Mouse (Mus musculus) naive thymus-derived CD4-positive, alpha-beta T cell, adult 2 months (primary cell): ENCODE results near the gene H2-Ob.

ENCODE experiments used
- DNase-seq: peaks from one replicate; pipeline ENCODE4 v3.0.0-alpha.2; 2011; ENCODE audit warnings: low read depth

H2-Ob gene

DNA sequence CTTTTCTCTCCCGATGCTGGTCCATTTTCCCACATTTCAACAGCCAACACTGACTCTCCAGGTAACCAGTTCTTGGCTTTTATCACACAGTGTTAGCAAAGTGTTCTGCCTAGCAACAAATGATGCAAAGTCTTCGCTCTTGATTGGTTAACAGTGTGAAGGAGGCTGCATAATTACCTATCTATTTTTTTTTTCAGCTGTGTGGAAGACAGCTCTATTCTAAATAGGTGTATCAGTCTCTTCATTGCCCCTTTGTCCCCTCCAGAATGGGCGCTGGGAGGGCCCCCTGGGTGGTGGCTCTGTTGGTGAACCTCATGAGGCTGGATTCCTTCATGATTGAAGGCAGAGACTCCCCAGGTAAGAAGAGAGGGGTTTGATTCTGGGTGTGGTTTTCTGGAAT, at the start of gene H2-Ob:
H2-Ob (plus strand) TSS at position 198 of the 400 bp plus-strand sequence.
- DNase-seq: peak; percentile 93

DNA sequence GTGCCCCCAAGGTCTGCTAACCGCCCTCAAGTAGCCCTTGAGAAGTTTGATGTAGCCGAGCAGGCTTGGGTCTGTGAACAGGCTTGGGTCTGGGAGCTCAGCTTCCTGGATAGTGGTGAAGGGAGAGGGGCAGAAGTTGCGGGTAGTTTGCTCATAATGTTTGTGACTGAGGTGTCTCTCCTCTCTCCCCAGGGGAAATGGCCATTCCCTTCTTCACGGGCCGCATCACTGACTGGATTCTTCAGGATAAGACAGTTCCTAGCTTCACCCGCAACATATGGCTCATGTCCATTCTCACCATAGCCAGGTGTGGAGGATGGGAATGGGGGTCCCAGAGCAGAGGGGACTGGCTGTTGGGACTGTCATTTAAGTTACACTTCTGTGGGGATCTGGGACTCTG, 49.7 kb upstream of the H2-Ob start:
- DNase-seq: no peak

DNA sequence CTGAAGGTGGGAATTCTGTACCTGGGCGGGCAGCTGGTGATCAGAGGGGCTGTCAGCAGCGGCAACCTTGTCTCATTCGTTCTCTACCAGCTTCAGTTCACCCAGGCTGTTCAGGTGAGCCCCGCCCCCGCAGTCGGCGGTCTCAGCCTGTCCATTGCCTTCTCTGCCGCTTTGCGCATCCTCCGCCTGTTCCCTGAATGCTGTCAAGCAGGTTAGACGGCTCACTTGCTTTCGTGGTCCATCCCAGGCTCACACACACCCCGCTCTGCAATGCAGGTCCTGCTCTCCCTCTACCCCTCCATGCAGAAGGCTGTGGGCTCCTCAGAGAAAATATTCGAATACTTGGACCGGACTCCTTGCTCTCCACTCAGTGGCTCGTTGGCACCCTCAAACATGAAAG, 45.9 kb upstream of the H2-Ob start:
- DNase-seq: no peak

DNA sequence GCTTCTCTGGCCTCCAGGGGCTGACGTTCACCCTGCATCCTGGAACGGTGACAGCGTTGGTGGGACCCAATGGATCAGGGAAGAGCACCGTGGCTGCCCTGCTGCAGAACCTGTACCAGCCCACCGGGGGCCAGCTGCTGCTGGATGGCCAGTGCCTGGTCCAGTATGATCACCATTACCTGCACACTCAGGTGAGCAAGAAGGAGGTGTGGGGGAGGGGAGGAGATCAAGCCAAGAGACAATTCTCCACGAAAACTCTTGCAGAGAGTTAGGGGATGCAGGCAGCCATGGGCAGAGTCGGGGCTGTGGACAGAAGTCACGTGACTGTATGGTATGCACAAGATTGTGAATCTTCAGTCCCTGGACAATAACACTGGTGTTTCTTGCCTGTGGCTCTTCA, 45.2 kb upstream of the H2-Ob start:
- no peak for DNase-seq

DNA sequence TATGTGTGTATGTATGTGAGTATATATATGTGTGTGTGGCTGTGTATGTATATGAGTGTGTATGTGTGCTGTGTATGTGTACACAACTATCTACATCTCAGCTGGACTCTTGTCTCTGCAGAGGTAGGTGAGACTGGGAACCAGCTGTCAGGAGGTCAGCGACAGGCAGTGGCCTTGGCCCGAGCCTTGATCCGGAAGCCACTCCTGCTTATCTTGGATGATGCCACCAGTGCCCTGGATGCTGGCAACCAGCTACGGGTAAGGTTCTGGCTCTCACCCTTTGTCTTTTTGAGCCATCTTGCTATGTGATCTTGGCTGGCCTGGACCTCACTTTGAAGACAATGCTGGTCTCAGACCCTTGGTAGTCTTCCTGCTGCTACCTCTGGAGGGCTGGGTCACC, 44.0 kb upstream of the H2-Ob start:
- DNase-seq: no peak

DNA sequence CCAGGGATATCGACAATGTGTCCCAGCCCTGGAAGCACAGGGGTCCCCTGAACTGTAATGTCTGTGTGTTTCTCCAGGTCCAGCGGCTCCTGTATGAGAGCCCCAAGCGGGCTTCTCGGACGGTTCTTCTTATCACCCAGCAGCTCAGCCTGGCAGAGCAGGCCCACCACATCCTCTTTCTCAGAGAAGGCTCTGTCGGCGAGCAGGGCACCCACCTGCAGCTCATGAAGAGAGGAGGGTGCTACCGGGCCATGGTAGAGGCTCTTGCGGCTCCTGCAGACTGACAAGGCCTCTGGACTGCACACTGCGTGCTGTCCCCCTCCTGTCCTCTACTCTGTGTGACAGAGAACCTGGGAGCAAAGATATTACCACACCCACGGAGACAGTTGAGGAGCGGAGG, 42.2 kb upstream of the H2-Ob start:
- peak; percentile 86 for DNase-seq

DNA sequence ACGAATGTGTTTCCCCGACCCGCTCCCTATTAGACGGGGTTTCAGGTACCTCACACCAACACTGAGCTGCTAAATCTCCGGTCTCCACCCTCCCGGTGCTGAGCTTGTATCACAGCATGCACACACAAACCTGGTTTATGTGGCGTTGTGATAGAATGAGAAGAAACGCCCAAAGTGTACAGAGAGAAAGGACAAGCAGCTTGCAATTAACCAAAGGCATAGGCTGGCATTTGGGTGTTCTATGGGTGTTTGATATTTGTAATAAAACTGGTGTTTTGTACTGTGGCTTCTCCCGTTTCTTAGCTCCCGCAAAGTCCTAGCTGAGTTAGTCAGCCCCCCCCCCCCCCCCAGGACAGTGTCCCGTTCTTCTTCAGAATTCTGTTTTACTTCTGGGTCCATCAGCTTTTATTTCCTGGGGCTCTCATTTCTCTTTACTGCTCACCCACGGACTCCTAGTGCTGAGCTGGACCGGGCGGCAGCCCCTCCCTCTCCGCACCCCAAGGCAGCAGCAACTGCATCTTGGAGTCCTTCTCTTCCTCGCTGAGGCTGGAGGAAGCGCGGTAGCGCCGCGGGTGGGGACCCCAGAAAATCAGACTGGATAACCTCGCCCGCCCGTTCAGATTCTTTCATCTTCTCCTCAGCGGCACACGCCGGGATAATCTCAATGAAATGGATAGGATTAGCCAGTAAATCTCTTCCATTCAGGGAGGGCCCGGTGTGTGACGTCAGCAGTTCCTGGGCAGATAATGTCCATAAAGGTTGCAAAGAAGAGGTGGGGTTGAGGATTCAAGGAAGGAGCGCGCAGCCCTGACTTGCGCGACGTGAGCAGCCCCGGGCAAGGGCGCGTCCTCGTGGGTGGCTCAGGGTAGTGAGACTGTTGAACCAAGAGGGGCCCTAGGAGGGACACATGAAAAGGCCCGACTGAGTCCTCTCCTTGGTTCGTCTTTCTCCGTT, 41.5 kb upstream of the H2-Ob start, which contains the start of gene Psmb8:
Psmb8 (plus strand) TSS at position 781 of the 954 bp plus-strand sequence.
- peak; percentile 85 for DNase-seq

DNA sequence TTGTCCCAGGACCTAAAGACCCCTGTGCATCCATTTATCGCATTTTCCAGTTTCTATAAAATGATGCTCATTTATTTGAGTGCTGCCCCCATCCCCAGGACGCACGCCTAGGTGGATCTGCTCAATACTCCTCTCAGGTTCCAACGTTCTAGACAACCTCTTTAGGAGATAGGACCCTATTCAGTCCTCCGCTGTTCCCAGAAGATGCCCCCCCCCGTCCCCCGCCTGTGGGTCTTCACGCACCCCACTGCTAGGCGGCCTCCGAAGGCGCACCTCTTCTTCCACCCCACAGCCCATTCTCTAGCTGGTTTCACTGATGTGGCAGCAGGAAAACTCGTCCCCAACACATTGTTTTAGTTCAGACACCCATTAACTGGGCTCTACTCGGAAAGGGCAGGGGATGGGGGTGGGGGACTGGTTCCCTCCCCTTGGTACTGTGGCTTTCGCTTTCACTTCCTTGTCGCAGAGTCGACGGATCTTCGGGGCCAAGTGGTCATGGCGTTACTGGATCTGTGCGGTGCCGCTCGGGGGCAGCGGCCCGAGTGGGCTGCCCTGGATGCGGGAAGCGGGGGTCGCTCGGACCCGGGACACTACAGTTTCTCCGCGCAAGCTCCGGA, 40.7 kb upstream of the H2-Ob start:
- DNase-seq: peak; percentile 85

DNA sequence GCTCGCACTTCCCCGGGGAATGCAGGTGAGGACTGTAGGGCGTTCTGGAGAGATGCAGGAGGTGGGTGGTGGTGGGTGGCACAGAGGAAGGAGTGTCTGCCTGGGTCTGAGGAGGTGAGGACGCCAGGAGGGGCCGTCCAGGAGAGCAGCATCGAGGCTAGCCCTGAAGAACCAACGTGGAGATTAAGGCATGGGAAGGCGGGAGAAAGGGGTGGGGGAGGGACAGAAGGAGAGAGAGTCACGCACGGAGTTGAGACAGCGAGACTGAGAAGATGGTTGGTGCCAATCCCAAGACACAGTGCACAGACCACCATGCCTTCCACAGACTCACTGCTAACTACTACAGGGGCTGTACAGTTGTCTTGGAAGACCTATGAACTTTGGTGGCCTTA, 40.2 kb upstream of the H2-Ob start:
- no peak for DNase-seq

DNA sequence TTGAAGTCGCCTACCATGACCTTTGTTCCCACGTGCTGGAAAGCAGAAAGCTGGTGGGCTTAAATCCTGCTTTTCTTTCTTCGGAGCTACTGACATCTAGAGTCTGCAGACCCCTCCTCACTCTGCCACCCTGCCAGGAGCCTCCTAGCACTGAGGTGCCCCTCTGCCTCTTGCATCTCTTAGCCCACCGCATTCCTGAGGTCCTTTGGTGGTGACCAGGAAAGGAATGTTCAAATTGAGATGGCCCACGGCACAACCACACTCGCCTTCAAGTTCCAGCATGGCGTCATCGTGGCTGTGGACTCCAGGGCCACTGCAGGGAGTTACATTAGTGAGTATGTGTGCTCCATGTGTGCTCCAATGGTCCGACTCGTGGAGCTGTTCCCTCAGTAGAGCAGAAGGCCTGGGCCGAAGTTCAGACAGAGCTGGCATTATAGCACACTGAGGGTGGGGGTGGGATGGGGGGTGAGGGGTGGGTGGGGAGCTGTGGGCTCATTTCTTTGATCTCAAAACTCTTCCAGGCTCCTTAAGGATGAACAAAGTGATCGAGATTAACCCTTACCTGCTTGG, 39.6 kb upstream of the H2-Ob start:
- DNase-seq: no peak

DNA sequence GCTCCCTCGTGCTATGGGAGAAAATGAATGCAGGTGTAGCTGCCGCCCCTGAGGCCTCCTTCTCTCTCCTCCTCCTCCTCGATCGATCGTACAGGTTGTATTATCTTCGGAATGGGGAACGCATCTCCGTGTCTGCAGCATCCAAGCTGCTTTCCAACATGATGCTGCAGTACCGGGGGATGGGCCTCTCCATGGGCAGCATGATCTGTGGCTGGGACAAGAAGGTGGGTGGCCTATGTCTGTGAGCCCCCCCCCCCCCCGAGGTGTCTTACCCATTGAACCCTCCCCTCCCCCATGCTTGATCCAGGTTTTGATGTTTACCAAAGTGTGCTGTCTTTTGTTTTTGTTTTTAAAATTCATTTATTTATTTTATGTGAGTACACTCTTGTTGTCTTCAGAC, 38.7 kb upstream of the H2-Ob start:
- DNase-seq: no peak

DNA sequence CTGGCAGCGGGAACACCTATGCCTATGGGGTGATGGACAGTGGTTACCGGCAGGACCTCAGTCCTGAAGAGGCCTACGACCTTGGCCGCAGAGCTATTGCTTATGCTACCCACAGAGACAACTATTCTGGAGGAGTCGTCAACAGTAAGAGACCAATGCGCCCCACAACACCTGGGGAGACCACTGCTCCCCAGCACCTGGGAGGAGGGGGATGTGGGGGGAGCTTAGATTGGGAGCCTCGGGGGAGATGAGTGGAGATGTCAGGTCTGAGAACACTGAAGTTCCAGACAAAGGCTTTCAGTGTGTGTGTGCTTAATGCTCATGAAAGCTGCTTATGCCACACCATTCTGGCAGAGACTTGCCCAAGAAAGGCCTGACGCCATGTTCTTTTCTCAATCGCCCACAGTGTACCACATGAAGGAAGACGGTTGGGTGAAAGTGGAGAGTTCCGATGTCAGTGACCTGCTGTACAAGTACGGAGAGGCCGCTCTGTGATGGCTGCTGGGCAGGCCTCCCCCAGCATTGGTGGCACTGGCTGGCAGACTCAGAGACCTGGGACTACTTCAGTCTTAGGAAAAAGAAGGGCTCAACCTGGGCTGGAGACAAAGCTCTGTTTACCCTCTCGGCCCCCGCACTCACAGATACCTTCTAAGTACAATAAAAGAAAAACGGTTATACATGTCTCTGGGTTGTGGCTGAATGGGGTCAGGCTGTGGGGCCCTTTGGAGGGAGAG, 37.8 kb upstream of the H2-Ob start:
- DNase-seq: peak; percentile 51

DNA sequence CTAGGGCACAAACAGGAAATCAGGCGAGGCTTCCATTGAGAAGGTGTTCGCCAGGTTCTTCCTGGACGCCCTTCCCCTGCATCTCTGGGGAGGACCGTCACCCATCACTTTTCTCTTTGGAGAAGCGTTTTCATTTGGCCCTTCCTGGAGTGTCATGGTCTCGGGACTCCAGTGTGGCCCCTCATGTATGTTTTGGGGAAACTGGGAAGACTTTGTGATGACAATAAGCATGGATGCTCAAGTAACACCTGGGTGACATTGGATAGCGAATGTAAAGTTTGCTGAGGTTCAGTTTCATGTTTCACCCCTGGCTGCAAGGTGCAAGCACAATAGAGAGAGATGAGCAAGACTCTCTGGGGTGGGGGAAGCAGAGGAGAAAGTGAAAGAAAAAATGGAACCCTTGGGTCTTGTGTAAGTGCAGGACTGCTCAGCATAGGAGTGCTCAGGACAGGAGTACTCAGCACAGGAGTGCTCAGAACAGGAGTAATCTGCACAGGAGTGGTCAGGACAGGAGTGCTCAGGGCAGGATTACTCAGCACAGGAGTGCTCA, 37.1 kb upstream of the H2-Ob start:
- DNase-seq: peak; percentile 57

DNA sequence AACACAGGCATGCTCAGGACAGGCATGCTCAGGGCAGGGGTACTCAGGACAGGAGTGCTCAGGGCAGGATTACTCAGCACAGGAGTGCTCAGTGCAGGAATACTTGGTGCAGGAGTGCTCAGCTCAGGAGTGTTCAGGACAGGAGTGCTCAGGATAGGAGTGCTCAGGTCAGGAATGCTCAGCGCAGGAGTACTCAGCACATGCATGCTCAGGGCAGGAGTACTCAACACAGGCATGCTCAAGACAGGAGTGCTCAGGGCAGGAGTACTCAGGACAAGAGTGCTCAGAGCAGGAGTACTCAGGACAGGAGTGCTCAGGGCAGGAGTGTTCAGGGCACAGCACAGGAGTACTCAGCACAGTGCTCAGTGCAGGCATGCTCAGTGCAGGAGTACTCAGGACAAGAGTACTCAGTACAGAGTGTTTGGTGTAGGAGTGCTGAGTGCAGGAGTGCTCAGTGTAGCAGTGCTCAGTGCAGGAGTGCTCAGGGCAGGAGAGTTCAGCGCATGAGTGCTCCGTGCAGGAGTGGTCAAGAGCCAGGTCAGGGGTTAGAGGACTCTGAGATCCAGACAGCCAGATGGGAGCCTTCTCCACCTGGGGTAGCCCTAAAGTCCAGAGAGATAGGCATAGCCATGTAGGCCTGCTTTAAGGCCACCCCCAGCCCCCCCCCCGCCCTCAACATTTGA, 35.8 kb upstream of the H2-Ob start:
- DNase-seq: peak; percentile 28

DNA sequence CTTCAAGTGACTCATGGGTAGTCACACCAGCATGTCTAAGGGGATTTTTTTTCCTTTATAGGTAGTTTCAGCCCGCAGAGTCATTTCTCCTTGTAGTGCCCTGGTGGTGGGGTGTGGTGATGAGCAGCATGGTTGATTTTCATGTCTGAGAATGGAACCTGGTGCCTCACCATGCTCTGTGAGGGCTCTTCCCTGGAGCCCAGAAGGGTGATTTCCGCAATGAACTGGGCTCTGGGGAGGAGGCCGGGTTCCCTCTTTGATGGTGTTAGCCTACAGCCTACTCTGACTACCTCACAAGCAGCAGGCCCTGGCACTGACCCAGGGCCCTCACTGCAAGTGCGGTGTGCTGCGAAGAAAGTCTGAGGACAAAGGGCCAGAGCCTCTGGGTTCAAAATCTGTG, 35.3 kb upstream of the H2-Ob start, which contains the start of gene Tap2:
Tap2 (plus strand) TSS at position 84 of the 400 bp plus-strand sequence.
- DNase-seq: peak; percentile 63

DNA sequence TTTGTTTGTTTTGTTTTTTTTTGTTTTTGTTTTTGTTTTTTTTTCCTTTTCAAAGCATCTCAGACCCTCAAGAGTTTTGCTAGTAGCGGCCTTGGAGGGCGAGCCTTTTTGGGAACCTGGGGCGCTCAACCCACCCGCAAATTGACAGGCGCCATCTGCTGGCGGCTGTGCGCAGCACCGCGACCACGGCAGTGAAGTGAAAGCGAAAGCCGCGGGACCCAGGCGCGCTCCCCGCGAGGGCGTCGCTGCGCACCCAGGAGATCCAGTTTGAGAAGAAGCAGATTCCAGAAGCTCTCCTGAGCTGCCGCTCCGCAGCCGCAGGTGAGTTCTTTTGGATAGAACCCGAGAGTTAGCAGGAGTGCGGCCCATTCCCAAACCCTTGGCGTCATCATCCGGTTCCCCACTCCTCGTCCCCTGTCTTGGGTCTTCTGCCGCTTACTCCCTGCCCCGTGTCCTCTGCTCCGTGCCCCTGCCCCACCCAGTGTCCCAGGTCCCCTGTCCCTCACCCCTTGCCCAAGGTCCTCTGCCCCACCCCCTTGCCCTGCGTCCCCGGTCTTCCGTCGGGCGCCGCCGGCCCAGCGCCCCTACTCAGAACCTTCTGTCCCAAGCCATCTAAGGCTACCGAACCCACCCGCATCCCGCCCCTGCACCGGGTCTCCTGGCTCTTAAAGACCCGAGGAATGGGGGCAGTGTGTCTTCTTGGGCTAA, 34.2 kb upstream of the H2-Ob start:
- peak; percentile 96 for DNase-seq

DNA sequence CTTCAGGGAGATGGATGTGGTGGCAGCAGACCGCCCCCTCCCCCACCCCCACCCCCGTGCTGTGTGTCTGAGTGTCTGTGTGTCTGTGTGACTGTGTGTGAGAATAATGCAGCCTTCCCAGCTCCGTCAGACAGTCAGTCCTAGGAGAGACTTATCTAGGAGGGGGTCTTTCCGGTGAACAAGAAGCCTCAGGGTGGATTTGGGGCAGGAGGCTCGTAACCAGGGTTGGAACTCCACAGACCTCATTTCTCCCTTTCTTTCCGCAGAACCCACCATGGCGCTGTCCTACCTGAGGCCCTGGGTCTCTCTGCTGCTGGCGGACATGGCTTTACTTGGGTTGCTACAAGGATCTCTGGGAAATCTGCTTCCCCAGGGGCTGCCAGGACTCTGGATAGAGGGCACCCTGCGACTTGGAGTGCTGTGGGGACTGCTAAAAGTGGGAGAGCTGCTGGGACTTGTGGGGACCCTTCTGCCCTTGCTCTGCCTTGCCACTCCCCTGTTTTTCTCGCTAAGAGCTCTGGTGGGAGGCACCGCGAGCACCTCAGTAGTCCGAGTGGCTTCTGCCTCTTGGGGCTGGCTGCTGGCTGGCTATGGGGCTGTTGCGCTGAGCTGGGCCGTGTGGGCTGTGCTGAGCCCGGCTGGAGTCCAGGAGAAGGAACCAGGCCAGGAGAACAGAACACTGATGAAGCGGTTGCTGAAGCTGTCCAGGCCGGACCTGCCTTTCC, 33.5 kb upstream of the H2-Ob start:
- peak; percentile 56 for DNase-seq

DNA sequence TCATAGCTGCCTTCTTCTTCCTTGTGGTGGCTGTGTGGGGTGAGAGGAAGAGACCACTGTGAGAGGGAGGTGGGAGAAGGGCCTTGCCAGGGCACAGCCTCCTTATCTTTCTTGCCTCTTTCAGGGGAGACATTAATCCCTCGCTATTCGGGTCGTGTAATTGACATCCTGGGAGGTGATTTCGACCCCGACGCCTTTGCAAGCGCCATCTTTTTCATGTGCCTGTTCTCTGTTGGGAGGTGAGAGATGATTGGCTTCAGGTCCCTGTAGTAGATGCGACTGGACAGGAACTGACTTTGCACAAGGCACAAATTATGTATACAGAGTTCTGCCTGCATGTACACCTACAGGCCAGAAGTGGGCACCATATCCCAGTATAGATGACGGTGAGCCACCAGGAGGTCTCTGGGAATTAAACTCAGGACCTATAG, 32.9 kb upstream of the H2-Ob start:
- DNase-seq: peak; percentile 77

DNA sequence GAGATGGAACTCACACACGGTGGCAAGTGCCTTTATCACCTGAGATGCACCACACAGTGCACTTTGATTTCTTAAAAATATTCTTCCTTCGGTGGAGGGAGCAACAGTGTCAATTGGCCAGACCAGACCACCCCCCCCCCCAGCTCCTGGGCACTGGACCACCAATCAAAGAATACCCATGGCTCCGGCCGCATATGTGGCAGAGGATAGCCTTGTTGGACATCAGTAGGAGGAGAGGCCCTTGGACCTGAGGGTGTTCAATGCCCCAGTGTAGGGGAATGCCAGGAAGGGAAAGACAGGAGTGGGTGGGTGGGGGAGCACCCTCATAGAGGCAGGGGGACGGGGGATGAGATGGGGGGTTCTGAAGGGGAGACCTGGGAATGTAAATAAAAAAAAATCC, 32.0 kb upstream of the H2-Ob start:
- DNase-seq: no peak

DNA sequence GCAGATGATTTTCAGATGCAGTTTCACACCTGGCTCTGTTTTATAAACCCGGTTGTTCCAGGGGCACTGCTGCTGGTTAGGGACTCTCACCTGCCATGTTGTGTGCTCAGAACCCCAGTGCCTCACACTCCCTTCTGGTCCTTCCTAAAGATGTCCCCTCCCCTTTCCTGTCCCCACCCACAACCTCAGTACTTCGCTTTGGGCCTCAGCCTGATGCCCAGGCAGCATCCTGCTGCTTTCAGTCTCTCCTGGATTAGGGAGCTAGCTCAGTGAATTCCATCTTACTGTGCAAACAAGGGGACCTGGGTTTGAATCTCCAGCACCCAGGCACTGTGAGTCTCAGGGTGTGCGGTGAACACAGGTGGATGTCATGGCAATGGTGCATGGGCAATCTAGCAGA, 31.2 kb upstream of the H2-Ob start:
- DNase-seq: peak; percentile 57
